8 mouse cellular contexts compared by ENCODE assay signal in genomic region chr6:38534640-38535365, GRCm38 (mm10). TPM values are rescaled to one million over a fixed set of nuclear protein-coding genes. Genes with fewer than 3 reads are reported as not detected.
DNase-seq lines count a peak whose midpoint lies in the region; ATAC-seq and TF ChIP-seq lines count a peak whose summit lies in the region.

No protein-coding gene starts in this region.

- peak overlapping the region; percentile 55 for H3K4me2 ChIP-seq in embryonic facial prominence, embryonic 14.5 days (ENCODE audit: low read depth, low read length)
- H3K4me2 ChIP-seq in limb, embryonic 13.5 days (replicated peaks), result peak overlapping the region; percentile 61
- peak overlapping the region; percentile 58 for H3K4me2 ChIP-seq in midbrain, embryonic 15.5 days

- H3K9me3 ChIP-seq in embryonic facial prominence, embryonic 14.5 days (ENCODE audit: control insufficient read depth, low read length), result no peaks in the 10 kb centered on the region
- no peaks in the 10 kb centered on the region for H3K9me3 ChIP-seq in limb, embryonic 13.5 days
- no peaks in the 10 kb centered on the region for H3K9me3 ChIP-seq in midbrain, embryonic 15.5 days

- H3K9ac ChIP-seq in embryonic facial prominence, embryonic 14.5 days (ENCODE audit: low read depth, low read length), result peak overlapping the region; percentile 85
- peak overlapping the region; percentile 88 for H3K9ac ChIP-seq in limb, embryonic 13.5 days
- peak overlapping the region; percentile 94 for H3K9ac ChIP-seq in midbrain, embryonic 15.5 days

- peak overlapping the region; percentile 84 for H3K4me3 ChIP-seq in bone marrow, adult 2 months (replicated peaks; ENCODE audit: control insufficient read depth, low read depth, low read length)
- peak overlapping the region; percentile 85 for H3K4me3 ChIP-seq in embryonic facial prominence, embryonic 14.5 days (ENCODE audit: low read depth, low read length)
- H3K4me3 ChIP-seq in limb, embryonic 13.5 days, result peak overlapping the region; percentile 78
- peak overlapping the region; percentile 84 for H3K4me3 ChIP-seq in midbrain, embryonic 15.5 days

- TF ChIP-seq CTCF in bone marrow, adult 2 months (IDR thresholded peaks at IDR 0.05; ENCODE audit: control insufficient read depth, insufficient read depth, low read length), result peak; percentile 97

- peak; percentile 81 for TF ChIP-seq POLR2A in bone marrow, adult 2 months (IDR thresholded peaks at IDR 0.05; ENCODE audit: borderline replicate concordance, control insufficient read depth, low read depth, low read length)

- H3K4me1 ChIP-seq in bone marrow, adult 2 months (ENCODE audit: control insufficient read depth, insufficient read depth, low read length), result no peaks in the 10 kb centered on the region; the same call in 1 of the 2 replicates
- H3K4me1 ChIP-seq in embryonic facial prominence, embryonic 14.5 days (ENCODE audit: control insufficient read depth, insufficient read depth, low read length), result 0 out of 2 replicates have a peak, but pooled peaks cover 4% of the 10 kb centered on the region
- peaks cover 10% of the 10 kb centered on the region; the same call in 1 of the 2 replicates for H3K4me1 ChIP-seq in limb, embryonic 13.5 days
- H3K4me1 ChIP-seq in midbrain, embryonic 15.5 days, result peaks cover 14% of the 10 kb centered on the region

- H3K27ac ChIP-seq in bone marrow, adult 2 months (ENCODE audit: control insufficient read depth, insufficient read depth, low read depth, low read length, poor library complexity), result peak overlapping the region; percentile 87
- H3K27ac ChIP-seq in embryonic facial prominence, embryonic 14.5 days (replicated peaks; ENCODE audit: low read depth, low read length), result peak overlapping the region; percentile 98
- H3K27ac ChIP-seq in limb, embryonic 13.5 days, result peak overlapping the region; percentile 96
- peak overlapping the region; percentile 99 for H3K27ac ChIP-seq in midbrain, embryonic 15.5 days

- peak; percentile 69 for ATAC-seq in embryonic facial prominence, embryonic 14.5 days (ENCODE audit: low read depth)
- ATAC-seq in limb, embryonic 13.5 days (ENCODE audit: low FRiP score, low read depth), result peak; percentile 55
- peak; percentile 71 for ATAC-seq in midbrain, embryonic 15.5 days (replicated peaks)

- under 1% methylated on average over 53 of the region's 53 CpGs for WGBS in bone marrow, adult 2 months
- WGBS in embryonic facial prominence, embryonic 14.5 days, result 0% methylated on average over 26 of the region's 53 CpGs
- under 1% methylated on average over 53 of the region's 53 CpGs for WGBS in limb, embryonic 13.5 days
- under 1% methylated on average over 53 of the region's 53 CpGs for WGBS in midbrain, embryonic 15.5 days

- H3K36me3 ChIP-seq in embryonic facial prominence, embryonic 14.5 days (ENCODE audit: control insufficient read depth, insufficient read depth, low read length), result no peaks in the 10 kb centered on the region
- H3K36me3 ChIP-seq in limb, embryonic 13.5 days, result peaks cover 8% of the 10 kb centered on the region; the same call in 1 of the 2 replicates
- H3K36me3 ChIP-seq in midbrain, embryonic 15.5 days (replicated peaks), result 0 out of 2 replicates have a peak, but pooled peaks cover 4% of the 10 kb centered on the region

- H3K27me3 ChIP-seq in embryonic facial prominence, embryonic 14.5 days (replicated peaks; ENCODE audit: control insufficient read depth, insufficient read depth, low read length), result no peaks in the 10 kb centered on the region
- no peaks in the 10 kb centered on the region for H3K27me3 ChIP-seq in limb, embryonic 13.5 days
- H3K27me3 ChIP-seq in midbrain, embryonic 15.5 days (replicated peaks), result no peaks in the 10 kb centered on the region

- peak; percentile 97 for DNase-seq in A20 (ENCODE audit: low read depth, low spot score)
- DNase-seq in embryonic facial prominence, embryonic 14.5 days (ENCODE audit: low spot score), result peak; percentile 93
- peak; percentile 97 for DNase-seq in heart, adult 8-10 months (ENCODE audit: low spot score)
- peak; percentile 96 for DNase-seq in kidney, adult 9 months
- peak; percentile 97 to 99 for DNase-seq in spleen, adult 18-20 months

RNA-seq across cellular contexts. Expression of gene Fmc1, which starts 1.5 kb away (rescaled TPM):
- polyA plus RNA-seq in bone marrow, adult 2 months (2011; ENCODE audit: insufficient read depth, insufficient read length, low replicate concordance, missing spikeins), result 22.7 and 28.7 TPM in 2 replicates
- polyA plus RNA-seq in embryonic facial prominence, embryonic 14.5 days (2014; fragmentation: Nextera tagmentation; extraction: Ambion mirVana), result 92.8 and 93.8 TPM in 2 replicates
- 100 to 1,000 TPM; 234 to 298 (median 248) TPM for total RNA-seq in heart, adult 8-10 months (2022)
- polyA plus RNA-seq in limb, embryonic 13.5 days (2015; fragmentation: Nextera tagmentation; extraction: Ambion mirVana), result 96.9 and 98.5 TPM in 2 replicates
- polyA plus RNA-seq in midbrain, embryonic 15.5 days (2015; fragmentation: Nextera tagmentation; extraction: Ambion mirVana), result 191 and 193 TPM in 2 replicates

RNA-seq across cellular contexts. Expression of gene Luc7l2, which starts 16.3 kb away (rescaled TPM):
- polyA plus RNA-seq in bone marrow, adult 2 months (2011; ENCODE audit: insufficient read depth, insufficient read length, low replicate concordance, missing spikeins), result 164 and 190 TPM in 2 replicates
- 43.1 and 53.0 TPM in 2 replicates for polyA plus RNA-seq in embryonic facial prominence, embryonic 14.5 days (2014; fragmentation: Nextera tagmentation; extraction: Ambion mirVana)
- 100 to 1,000 TPM in 1 of 4 experiments, 10 to 100 TPM in 3; 84.5 to 120 (median 91.4) TPM for total RNA-seq in heart, adult 8-10 months (2022)
- polyA plus RNA-seq in limb, embryonic 13.5 days (2015; fragmentation: Nextera tagmentation; extraction: Ambion mirVana), result 62.8 and 64.3 TPM in 2 replicates
- 35.4 and 40.9 TPM in 2 replicates for polyA plus RNA-seq in midbrain, embryonic 15.5 days (2015; fragmentation: Nextera tagmentation; extraction: Ambion mirVana)

Comparison
In these comparisons a context has a peak if more than half of its experiments do, and no peak if none do; other contexts are left out.
1. Peak in every context shown above with its lines: DNase-seq, ATAC-seq, H3K4me3 ChIP-seq and H3K27ac ChIP-seq.